Mouse (Mus musculus): Measurements from ENCODE around the gene Zfp213. TPM values are rescaled to one million over a fixed set of nuclear protein-coding genes. Genes with fewer than 3 reads are reported as not detected.
"Not testable (repeated sequence)": the region's sequence is repeated elsewhere in the genome, so short reads cannot be mapped to it uniquely, and the experiment has no call there.

Zfp213 gene
- total and polyA plus RNA-seq, 2 experiments from 2014 or later, result 10.3 to 28.1 TPM

GRCm38 (mm10) chr17:23522941-23523732 lies 40.9 kb downstream of the Zfp213 start:
- H3K4me1 ChIP-seq (ENCODE audit: insufficient read depth, low read length); ATAC-seq; H3K36me3 ChIP-seq (ENCODE audit: insufficient read depth, low read length); H3K4me3 ChIP-seq (ENCODE audit: low read length); H3K4me2 ChIP-seq (ENCODE audit: low read depth, low read length); H3K9me3 ChIP-seq (ENCODE audit: low read length); DNase-seq (ENCODE audit: low spot score); H3K9ac ChIP-seq (replicated peaks; ENCODE audit: low read length); H3K27me3 ChIP-seq (ENCODE audit: insufficient read depth, low read length); H3K27ac ChIP-seq: not testable (repeated sequence)
- WGBS, result 75% methylated on average over 30 of the region's 30 CpGs

GRCm38 (mm10) chr17:23518701-23519423 lies 45.2 kb downstream of the Zfp213 start:
- Histone ChIP-seq H3K27me3 (ENCODE audit: insufficient read depth, low read length) (no peaks in the 10 kb centered on the region), H3K4me3 (ENCODE audit: low read length) (no peak overlapping the region), H3K36me3 (ENCODE audit: insufficient read depth, low read length) (no peaks in the 10 kb centered on the region), H3K9me3 (ENCODE audit: low read length) (peaks cover 6% of the 10 kb centered on the region; the same call in 1 of the 2 replicates), H3K9ac (replicated peaks; ENCODE audit: low read length) (no peak overlapping the region), H3K4me1 (ENCODE audit: insufficient read depth, low read length) (no peaks in the 10 kb centered on the region), H3K4me2 (ENCODE audit: low read depth, low read length) (no peak overlapping the region), H3K27ac (no peak overlapping the region)
- 73% methylated on average over 2 of the region's 2 CpGs for WGBS
- no peak for TF ChIP-seq CTCF (IDR thresholded peaks at IDR 0.05; ENCODE audit: low read depth)
- peak; percentile 55 for ATAC-seq
- no peak for DNase-seq (ENCODE audit: low spot score)

Other genes starting within 250 kb of the Zfp213 start
- gene Vmn2r115, start 220.5 kb downstream of the Zfp213 start, total RNA-seq (2014; rRNA removed), result not detected in 2 replicates
- not detected in 2 replicates for gene Vmn2r115, start 220.5 kb downstream of the Zfp213 start, polyA plus RNA-seq (2015; fragmentation: Nextera tagmentation; extraction: Ambion mirVana)
- not detected in 2 replicates for gene Vmn2r116, start 179.6 kb downstream of the Zfp213 start, total RNA-seq (2014; rRNA removed)
- not detected in 2 replicates for gene Vmn2r116, start 179.6 kb downstream of the Zfp213 start, polyA plus RNA-seq (2015; fragmentation: Nextera tagmentation; extraction: Ambion mirVana)
- not detected in 2 replicates for gene Vmn2r117, start 84.5 kb downstream of the Zfp213 start, total RNA-seq (2014; rRNA removed)
- not detected in 2 replicates for gene Vmn2r117, start 84.5 kb downstream of the Zfp213 start, polyA plus RNA-seq (2015; fragmentation: Nextera tagmentation; extraction: Ambion mirVana)
- 37.6 and 44.0 TPM in 2 replicates for gene Zfp13, start 35.2 kb upstream of the Zfp213 start, total RNA-seq (2014; rRNA removed)
- 21.5 and 21.6 TPM in 2 replicates for gene Zfp13, start 35.2 kb upstream of the Zfp213 start, polyA plus RNA-seq (2015; fragmentation: Nextera tagmentation; extraction: Ambion mirVana)
- gene Zscan10, start 36.6 kb upstream of the Zfp213 start, total RNA-seq (2014; rRNA removed), result 0.10 TPM in 1 of 2 replicates, not detected in the other
- gene Zscan10, start 36.6 kb upstream of the Zfp213 start, polyA plus RNA-seq (2015; fragmentation: Nextera tagmentation; extraction: Ambion mirVana), result 0.14 and 0.26 TPM in 2 replicates
- 0.65 and 1.2 TPM in 2 replicates for gene Mmp25, start 81.0 kb upstream of the Zfp213 start, total RNA-seq (2014; rRNA removed)
- gene Mmp25, start 81.0 kb upstream of the Zfp213 start, polyA plus RNA-seq (2015; fragmentation: Nextera tagmentation; extraction: Ambion mirVana), result 1.2 and 1.3 TPM in 2 replicates
- gene Bicdl2, start 96.3 kb upstream of the Zfp213 start, total RNA-seq (2014; rRNA removed), result not detected in 2 replicates
- 0.11 and 0.18 TPM in 2 replicates for gene Bicdl2, start 96.3 kb upstream of the Zfp213 start, polyA plus RNA-seq (2015; fragmentation: Nextera tagmentation; extraction: Ambion mirVana)
- gene Hcfc1r1, start 109.4 kb upstream of the Zfp213 start, total RNA-seq (2014; rRNA removed), result 107 and 126 TPM in 2 replicates
- 209 and 217 TPM in 2 replicates for gene Hcfc1r1, start 109.4 kb upstream of the Zfp213 start, polyA plus RNA-seq (2015; fragmentation: Nextera tagmentation; extraction: Ambion mirVana)
- 16.1 and 28.1 TPM in 2 replicates for gene Thoc6, start 109.6 kb upstream of the Zfp213 start, total RNA-seq (2014; rRNA removed)
- 28.4 and 29.1 TPM in 2 replicates for gene Thoc6, start 109.6 kb upstream of the Zfp213 start, polyA plus RNA-seq (2015; fragmentation: Nextera tagmentation; extraction: Ambion mirVana)
- gene Tnfrsf12a, start 113.2 kb upstream of the Zfp213 start, total RNA-seq (2014; rRNA removed), result 5.5 and 8.7 TPM in 2 replicates
- gene Tnfrsf12a, start 113.2 kb upstream of the Zfp213 start, polyA plus RNA-seq (2015; fragmentation: Nextera tagmentation; extraction: Ambion mirVana), result 7.3 and 7.7 TPM in 2 replicates
- gene Cldn6, start 115.0 kb upstream of the Zfp213 start, total RNA-seq (2014; rRNA removed), result 0.75 and 1.0 TPM in 2 replicates
- 0.33 and 0.34 TPM in 2 replicates for gene Cldn6, start 115.0 kb upstream of the Zfp213 start, polyA plus RNA-seq (2015; fragmentation: Nextera tagmentation; extraction: Ambion mirVana)
- gene Cldn9, start 119.8 kb upstream of the Zfp213 start, total RNA-seq (2014; rRNA removed), result 1.0 and 1.9 TPM in 2 replicates
- gene Cldn9, start 119.8 kb upstream of the Zfp213 start, polyA plus RNA-seq (2015; fragmentation: Nextera tagmentation; extraction: Ambion mirVana), result 1.1 and 1.2 TPM in 2 replicates
- not detected in 2 replicates for gene 1520401A03Rik, start 158.5 kb upstream of the Zfp213 start, total RNA-seq (2014; rRNA removed)
- gene 1520401A03Rik, start 158.5 kb upstream of the Zfp213 start, polyA plus RNA-seq (2015; fragmentation: Nextera tagmentation; extraction: Ambion mirVana), result 0.19 and 0.26 TPM in 2 replicates
- gene Pkmyt1, start 162.1 kb upstream of the Zfp213 start, total RNA-seq (2014; rRNA removed), result 27.1 and 27.8 TPM in 2 replicates
- 19.5 and 20.1 TPM in 2 replicates for gene Pkmyt1, start 162.1 kb upstream of the Zfp213 start, polyA plus RNA-seq (2015; fragmentation: Nextera tagmentation; extraction: Ambion mirVana)
- 102 and 120 TPM in 2 replicates for gene Paqr4, start 176.6 kb upstream of the Zfp213 start, total RNA-seq (2014; rRNA removed)
- 69.4 and 72.1 TPM in 2 replicates for gene Paqr4, start 176.6 kb upstream of the Zfp213 start, polyA plus RNA-seq (2015; fragmentation: Nextera tagmentation; extraction: Ambion mirVana)
- gene Kremen2, start 181.6 kb upstream of the Zfp213 start, total RNA-seq (2014; rRNA removed), result 1.2 and 2.0 TPM in 2 replicates
- 1.1 and 1.4 TPM in 2 replicates for gene Kremen2, start 181.6 kb upstream of the Zfp213 start, polyA plus RNA-seq (2015; fragmentation: Nextera tagmentation; extraction: Ambion mirVana)
- 230 and 258 TPM in 2 replicates for gene Flywch1, start 207.4 kb upstream of the Zfp213 start, total RNA-seq (2014; rRNA removed)
- gene Flywch1, start 207.4 kb upstream of the Zfp213 start, polyA plus RNA-seq (2015; fragmentation: Nextera tagmentation; extraction: Ambion mirVana), result 165 and 183 TPM in 2 replicates
- gene Flywch2, start 221.8 kb upstream of the Zfp213 start, total RNA-seq (2014; rRNA removed), result 63.3 and 83.8 TPM in 2 replicates
- 99.8 and 123 TPM in 2 replicates for gene Flywch2, start 221.8 kb upstream of the Zfp213 start, polyA plus RNA-seq (2015; fragmentation: Nextera tagmentation; extraction: Ambion mirVana)
- 133 and 144 TPM in 2 replicates for gene Srrm2, start 226.3 kb upstream of the Zfp213 start, total RNA-seq (2014; rRNA removed)
- 419 and 436 TPM in 2 replicates for gene Srrm2, start 226.3 kb upstream of the Zfp213 start, polyA plus RNA-seq (2015; fragmentation: Nextera tagmentation; extraction: Ambion mirVana)